Mouse (Mus musculus) neural tube, embryonic 15.5 days (tissue): ENCODE results near the gene Ccdc120. TPM values are rescaled to one million over a fixed set of nuclear protein-coding genes. Genes with fewer than 3 reads are reported as not detected.

Experiments
- polyA plus RNA-seq: library from polyadenylated mRNA; unstranded; fragments of >200 nt; fragmentation: Nextera tagmentation; extraction: Ambion mirVana; gene quantifications from 2 replicates; pipeline ENCODE4 v1.2.1, GENCODE M21; 2015

The Ccdc120 gene
- polyA plus RNA-seq, 1 experiment from 2014 or later = 56.3 TPM

Other genes with a start within 250 kb of the Ccdc120 start
- gene Foxp3, start 177.3 kb downstream of the Ccdc120 start, polyA plus RNA-seq = 0.08 and 0.26 TPM in 2 replicates
- gene Ppp1r3f, start 176.6 kb downstream of the Ccdc120 start, polyA plus RNA-seq = 6.0 and 7.5 TPM in 2 replicates
- gene Ccdc22, start 145.4 kb downstream of the Ccdc120 start, polyA plus RNA-seq = 28.4 and 29.5 TPM in 2 replicates
- 0.24 and 0.35 TPM in 2 replicates for gene Cacna1f, start 143.8 kb downstream of the Ccdc120 start, polyA plus RNA-seq
- 195 and 223 TPM in 2 replicates for gene Syp, start 112.4 kb downstream of the Ccdc120 start, polyA plus RNA-seq
- 1.7 and 3.8 TPM in 2 replicates for gene Prickle3, start 93.6 kb downstream of the Ccdc120 start, polyA plus RNA-seq
- gene Plp2, start 79.5 kb downstream of the Ccdc120 start, polyA plus RNA-seq = 20.3 and 50.6 TPM in 2 replicates
- 0.13 TPM in 1 of 2 replicates, not detected in the other for gene Magix, start 69.7 kb downstream of the Ccdc120 start, polyA plus RNA-seq
- 46.0 and 46.5 TPM in 2 replicates for gene Gpkow, start 53.8 kb downstream of the Ccdc120 start, polyA plus RNA-seq
- gene Wdr45, start 36.6 kb downstream of the Ccdc120 start, polyA plus RNA-seq = 34.6 and 34.9 TPM in 2 replicates
- gene Gm45208, start 28.7 kb downstream of the Ccdc120 start, polyA plus RNA-seq = 1.4 TPM in 1 of 2 replicates, not detected in the other
- gene Praf2, start 22.5 kb downstream of the Ccdc120 start, polyA plus RNA-seq = 128 and 132 TPM in 2 replicates
- 24.7 and 25.2 TPM in 2 replicates for gene Tfe3, start 11.7 kb upstream of the Ccdc120 start, polyA plus RNA-seq
- gene Gripap1, start 38.9 kb upstream of the Ccdc120 start, polyA plus RNA-seq = 63.0 and 67.4 TPM in 2 replicates
- 5.7 and 6.5 TPM in 2 replicates for gene Kcnd1, start 71.4 kb upstream of the Ccdc120 start, polyA plus RNA-seq
- 40.0 and 40.4 TPM in 2 replicates for gene Otud5, start 90.5 kb upstream of the Ccdc120 start, polyA plus RNA-seq
- 21.0 and 26.8 TPM in 2 replicates for gene Pim2, start 127.4 kb upstream of the Ccdc120 start, polyA plus RNA-seq
- 46.9 and 47.3 TPM in 2 replicates for gene Slc35a2, start 133.1 kb upstream of the Ccdc120 start, polyA plus RNA-seq
- 194 and 201 TPM in 2 replicates for gene Pqbp1, start 148.4 kb upstream of the Ccdc120 start, polyA plus RNA-seq
- gene Timm17b, start 148.5 kb upstream of the Ccdc120 start, polyA plus RNA-seq = 152 TPM in 2 replicates
- not detected in 2 replicates for gene Gm10491, start 156.9 kb upstream of the Ccdc120 start, polyA plus RNA-seq
- not detected in 2 replicates for gene Gm10490, start 158.6 kb upstream of the Ccdc120 start, polyA plus RNA-seq
- gene Pcsk1n, start 168.9 kb upstream of the Ccdc120 start, polyA plus RNA-seq = 292 and 368 TPM in 2 replicates
- 0.28 TPM in 1 of 2 replicates, not detected in the other for gene Eras, start 177.7 kb upstream of the Ccdc120 start, polyA plus RNA-seq
- gene Hdac6, start 197.0 kb upstream of the Ccdc120 start, polyA plus RNA-seq = 57.4 and 61.3 TPM in 2 replicates
- gene Gata1, start 227.2 kb upstream of the Ccdc120 start, polyA plus RNA-seq = 3.1 TPM in 1 of 2 replicates, not detected in the other